Mouse (Mus musculus) small intestine, adult 10 weeks (tissue): ENCODE measurements around the gene Slc39a13. TPM values are rescaled to one million over a fixed set of nuclear protein-coding genes. Genes with fewer than 3 reads are reported as not detected.

Experiments
- polyA plus RNA-seq: library from polyadenylated mRNA; stranded (reverse); fragments of 350-450 nt; fragmentation: Illumina TruSeq; extraction: RNeasy Lipid Tissue Mini Kit (QIAGEN cat#74804); gene quantifications from one replicate; pipeline ENCODE4 v1.2.3, GENCODE M21; 2014; ENCODE audit warnings: low replicate concordance

Gene Slc39a13
- polyA plus RNA-seq, result 0.89 TPM

GRCm38 (mm10) chr2:91070076-91070800, at the start of gene Slc39a13:
Gene Slc39a13, minus strand, starts transcription at chr2:91070417.

GRCm38 (mm10) chr2:91117585-91118275, 47.5 kb upstream of the Slc39a13 start, which contains the start of gene Mybpc3:
Gene Mybpc3, plus strand, starts transcription at chr2:91118144.

GRCm38 (mm10) chr2:91081775-91082695, 11.8 kb upstream of the Slc39a13 start, which contains the start of gene Spi1:
Gene Spi1, plus strand, starts transcription at chr2:91082390.

GRCm38 (mm10) chr2:91053934-91054382, 16.3 kb downstream of the Slc39a13 start, which contains the start of gene Psmc3:
Gene Psmc3, plus strand, starts transcription at chr2:91054009.

GRCm38 (mm10) chr2:91035385-91035784, 34.8 kb downstream of the Slc39a13 start, which contains the start of gene Rapsn:
Gene Rapsn, plus strand, starts transcription at chr2:91035620.

Other genes starting within 250 kb of the Slc39a13 start
- gene Mtch2, start 223.3 kb downstream of the Slc39a13 start, polyA plus RNA-seq, result 2,180 TPM
- gene C1qtnf4, start 184.6 kb downstream of the Slc39a13 start, polyA plus RNA-seq, result not detected
- 5.5 TPM for gene Kbtbd4, start 165.7 kb downstream of the Slc39a13 start, polyA plus RNA-seq
- 126 TPM for gene Ndufs3, start 165.6 kb downstream of the Slc39a13 start, polyA plus RNA-seq
- gene Celf1, start 130.0 kb downstream of the Slc39a13 start, polyA plus RNA-seq, result 84.7 TPM
- gene Rapsn, start 34.8 kb downstream of the Slc39a13 start, polyA plus RNA-seq, result not detected
- 74.5 TPM for gene Psmc3, start 16.4 kb downstream of the Slc39a13 start, polyA plus RNA-seq
- gene Spi1, start 12.0 kb upstream of the Slc39a13 start, polyA plus RNA-seq, result 2.4 TPM
- not detected for gene Mybpc3, start 47.7 kb upstream of the Slc39a13 start, polyA plus RNA-seq
- gene Madd, start 113.4 kb upstream of the Slc39a13 start, polyA plus RNA-seq, result 3.3 TPM
- 0.48 TPM for gene Nr1h3, start 132.4 kb upstream of the Slc39a13 start, polyA plus RNA-seq
- gene Acp2, start 132.5 kb upstream of the Slc39a13 start, polyA plus RNA-seq, result 35.3 TPM
- gene Ddb2, start 166.6 kb upstream of the Slc39a13 start, polyA plus RNA-seq, result 21.9 TPM
- gene Pacsin3, start 185.5 kb upstream of the Slc39a13 start, polyA plus RNA-seq, result not detected
- 5.3 TPM for gene Arfgap2, start 194.6 kb upstream of the Slc39a13 start, polyA plus RNA-seq